Mouse (Mus musculus): ENCODE data around the gene Pla2g12b. TPM values are rescaled to one million over a fixed set of nuclear protein-coding genes. Genes with fewer than 3 reads are reported as not detected.

The Pla2g12b gene
- polyA plus RNA-seq, 1 experiment from 2014 or later, result 108 TPM

DNA sequence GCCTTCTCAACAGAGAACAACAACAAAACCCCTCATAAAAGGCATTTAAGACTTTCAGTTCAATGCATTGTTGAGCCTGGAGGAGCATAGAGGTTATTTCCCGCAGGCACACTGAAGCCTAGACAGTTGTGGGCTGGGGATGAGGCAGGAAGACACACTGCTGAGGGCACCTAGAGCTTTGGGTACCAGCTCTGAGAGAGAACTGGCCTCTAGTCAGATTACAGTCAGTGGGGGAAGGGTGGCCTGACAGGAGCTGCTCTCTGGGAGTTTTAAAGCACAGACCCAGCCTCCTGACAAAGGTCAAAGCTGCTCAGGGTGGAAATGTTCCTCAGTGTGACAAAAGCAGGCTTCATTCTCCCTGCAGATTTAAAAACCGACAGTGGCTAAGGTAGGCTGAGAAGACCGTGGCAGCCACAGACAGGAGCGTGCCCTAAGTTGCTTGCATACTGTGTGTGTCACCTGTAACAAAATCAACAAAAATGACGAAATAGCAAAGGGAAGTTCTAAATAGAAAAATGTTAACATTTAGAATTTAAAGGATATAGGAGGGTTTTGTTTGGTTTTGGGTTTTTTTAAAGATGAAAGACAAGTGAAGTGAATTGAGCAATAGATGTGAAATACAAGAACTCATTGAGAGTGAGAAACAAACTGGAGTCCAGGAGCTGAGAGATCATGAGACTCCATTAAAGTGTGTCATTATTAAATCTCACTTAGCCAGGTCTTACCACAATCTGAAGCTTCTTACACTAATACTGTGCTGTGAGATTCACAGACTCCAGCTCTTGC is 37.5 kb upstream of the Pla2g12b start:
- WGBS, result 84% methylated on average over 5 of the region's 5 CpGs
- no peak for ATAC-seq
- Histone ChIP-seq H3K9ac (ENCODE audit: low read depth, low read length) (no peak overlapping the region), H3K4me3 (ENCODE audit: low read depth, low read length) (no peak overlapping the region), H3K27me3 (replicated peaks; ENCODE audit: control insufficient read depth, insufficient read depth, low read length) (no peaks in the 10 kb centered on the region), H3K9me3 (ENCODE audit: control insufficient read depth) (no peaks in the 10 kb centered on the region), H3K36me3 (ENCODE audit: control insufficient read depth, insufficient read depth) (peaks cover 73% of the 10 kb centered on the region), H3K4me2 (replicated peaks; ENCODE audit: low read depth) (no peak overlapping the region), H3K27ac (ENCODE audit: low read depth, low read length) (no peak overlapping the region), H3K4me1 (replicated peaks; ENCODE audit: control insufficient read depth, insufficient read depth, low read length) (no peaks in the 10 kb centered on the region)
- TF ChIP-seq CTCF (IDR thresholded peaks at IDR 0.05; ENCODE audit: low read depth), result no peak

DNA sequence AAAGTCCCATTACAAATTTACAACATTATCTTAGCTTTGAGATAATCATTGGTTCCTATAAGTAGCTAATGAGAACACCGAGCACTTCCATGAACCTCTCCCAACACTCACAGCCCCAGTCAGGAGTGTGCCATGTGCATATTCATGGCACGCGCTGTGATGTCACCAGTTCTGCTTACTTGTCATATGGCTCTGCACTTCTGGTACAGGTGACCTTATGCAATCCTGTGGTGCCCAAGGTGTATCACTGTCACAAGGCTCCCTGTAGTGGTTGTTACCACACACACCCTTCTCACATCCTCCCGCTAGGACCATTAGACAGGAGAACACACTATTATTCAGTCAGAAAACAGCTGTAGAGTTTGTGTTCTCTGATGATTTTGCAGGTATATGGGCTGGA is 36.7 kb upstream of the Pla2g12b start:
- TF ChIP-seq CTCF (IDR thresholded peaks at IDR 0.05; ENCODE audit: low read depth), result no peak

DNA sequence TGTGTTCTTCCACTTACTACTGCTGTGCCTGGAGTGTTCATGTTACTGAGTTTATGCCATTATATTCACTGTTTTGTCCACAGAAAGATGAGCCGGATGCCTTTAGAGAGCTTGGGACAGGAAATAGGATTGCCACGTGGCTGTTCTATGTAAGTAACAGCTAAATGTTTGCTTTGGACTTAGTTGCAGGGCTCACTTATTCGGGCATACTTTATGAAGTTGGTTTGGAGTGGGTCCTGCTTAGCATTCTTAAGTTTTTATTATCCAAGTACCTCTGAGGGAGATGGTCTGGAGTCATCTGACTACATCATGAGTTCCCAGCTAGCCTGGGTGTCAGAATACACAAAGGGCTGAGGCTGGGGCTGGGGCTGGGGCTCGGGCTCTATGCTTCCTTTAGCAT is 36.3 kb upstream of the Pla2g12b start:
- Histone ChIP-seq H3K9me3 (ENCODE audit: control insufficient read depth) (no peaks in the 10 kb centered on the region), H3K4me3 (ENCODE audit: low read depth, low read length) (no peak overlapping the region), H3K4me1 (replicated peaks; ENCODE audit: control insufficient read depth, insufficient read depth, low read length) (no peaks in the 10 kb centered on the region), H3K27ac (ENCODE audit: low read depth, low read length) (no peak overlapping the region), H3K9ac (ENCODE audit: low read depth, low read length) (no peak overlapping the region), H3K4me2 (replicated peaks; ENCODE audit: low read depth) (no peak overlapping the region), H3K27me3 (replicated peaks; ENCODE audit: control insufficient read depth, insufficient read depth, low read length) (no peaks in the 10 kb centered on the region), H3K36me3 (ENCODE audit: control insufficient read depth, insufficient read depth) (peaks cover 73% of the 10 kb centered on the region)
- WGBS, result 61% methylated on average over 4 of the region's 4 CpGs
- TF ChIP-seq CTCF (IDR thresholded peaks at IDR 0.05; ENCODE audit: low read depth), result no peak
- ATAC-seq, result no peak

More for the DNA sequence above, 36.7 kb upstream of the Pla2g12b start:
- no peak overlapping the region for H3K4me2 ChIP-seq (replicated peaks; ENCODE audit: low read depth)
- 96% methylated on average over 4 of the region's 4 CpGs for WGBS
- H3K9ac ChIP-seq (ENCODE audit: low read depth, low read length), result no peak overlapping the region
- no peak for ATAC-seq
- H3K27ac ChIP-seq (ENCODE audit: low read depth, low read length), result no peak overlapping the region
- no peaks in the 10 kb centered on the region for H3K4me1 ChIP-seq (replicated peaks; ENCODE audit: control insufficient read depth, insufficient read depth, low read length)
- H3K36me3 ChIP-seq (ENCODE audit: control insufficient read depth, insufficient read depth), result peaks cover 75% of the 10 kb centered on the region
- no peak overlapping the region for H3K4me3 ChIP-seq (ENCODE audit: low read depth, low read length)
- H3K27me3 ChIP-seq (replicated peaks; ENCODE audit: control insufficient read depth, insufficient read depth, low read length), result no peaks in the 10 kb centered on the region
- H3K9me3 ChIP-seq (ENCODE audit: control insufficient read depth), result no peaks in the 10 kb centered on the region

DNA sequence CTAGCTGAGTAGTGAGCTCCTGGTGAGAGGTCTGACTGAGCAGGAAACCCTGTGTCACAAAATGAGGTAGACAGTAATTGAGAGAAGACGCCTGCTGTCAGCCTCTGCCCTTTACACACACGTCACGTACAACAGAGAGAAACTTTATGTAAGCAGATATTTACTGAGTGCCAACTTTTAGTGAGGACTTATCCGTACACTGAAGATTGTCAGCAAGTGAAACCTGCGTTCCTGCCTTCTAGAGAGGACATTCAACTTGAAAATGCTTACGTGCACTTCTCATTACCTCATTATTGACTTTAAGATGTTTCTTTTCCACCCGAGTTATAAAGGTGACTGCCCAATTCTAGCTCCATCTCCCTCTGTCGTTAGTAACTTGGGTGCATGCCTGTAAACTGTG is 34.7 kb upstream of the Pla2g12b start:
- no peak for TF ChIP-seq CTCF (IDR thresholded peaks at IDR 0.05; ENCODE audit: low read depth)
- H3K9me3 ChIP-seq (ENCODE audit: control insufficient read depth), result no peaks in the 10 kb centered on the region
- H3K36me3 ChIP-seq (ENCODE audit: control insufficient read depth, insufficient read depth), result peaks cover 62% of the 10 kb centered on the region
- no peak overlapping the region for H3K4me2 ChIP-seq (replicated peaks; ENCODE audit: low read depth)
- no peaks in the 10 kb centered on the region for H3K4me1 ChIP-seq (replicated peaks; ENCODE audit: control insufficient read depth, insufficient read depth, low read length)
- H3K4me3 ChIP-seq (ENCODE audit: low read depth, low read length), result no peak overlapping the region
- ATAC-seq, result no peak
- H3K27ac ChIP-seq (ENCODE audit: low read depth, low read length), result no peak overlapping the region
- no peaks in the 10 kb centered on the region for H3K27me3 ChIP-seq (replicated peaks; ENCODE audit: control insufficient read depth, insufficient read depth, low read length)
- 84% methylated on average over 8 of the region's 8 CpGs for WGBS
- no peak overlapping the region for H3K9ac ChIP-seq (ENCODE audit: low read depth, low read length)

DNA sequence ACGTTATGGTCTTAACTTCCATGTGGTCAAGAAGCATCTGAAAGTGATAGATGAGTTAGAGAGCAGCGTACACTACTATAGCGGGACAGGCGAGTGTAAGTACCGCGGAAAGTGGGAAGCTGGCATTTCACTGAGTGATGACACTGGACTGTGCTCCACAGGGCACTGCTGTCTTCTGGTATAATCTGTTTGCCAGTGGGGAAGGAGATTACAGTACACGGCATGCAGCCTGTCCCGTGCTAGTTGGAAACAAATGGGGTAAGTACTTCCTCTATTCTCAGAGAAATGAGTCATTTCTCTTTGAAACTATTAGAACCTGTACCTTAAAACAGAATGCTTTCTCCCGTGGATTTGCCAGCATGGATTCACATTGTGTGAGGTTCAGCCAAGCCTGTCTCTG is 34.0 kb upstream of the Pla2g12b start:
- Histone ChIP-seq H3K4me2 (replicated peaks; ENCODE audit: low read depth) (no peak overlapping the region), H3K27ac (ENCODE audit: low read depth, low read length) (no peak overlapping the region), H3K27me3 (replicated peaks; ENCODE audit: control insufficient read depth, insufficient read depth, low read length) (no peaks in the 10 kb centered on the region), H3K9me3 (ENCODE audit: control insufficient read depth) (no peaks in the 10 kb centered on the region), H3K9ac (ENCODE audit: low read depth, low read length) (no peak overlapping the region), H3K4me3 (ENCODE audit: low read depth, low read length) (no peak overlapping the region), H3K4me1 (replicated peaks; ENCODE audit: control insufficient read depth, insufficient read depth, low read length) (no peaks in the 10 kb centered on the region), H3K36me3 (ENCODE audit: control insufficient read depth, insufficient read depth) (peaks cover 57% of the 10 kb centered on the region)
- TF ChIP-seq CTCF (IDR thresholded peaks at IDR 0.05; ENCODE audit: low read depth), result no peak
- WGBS, result 87% methylated on average over 9 of the region's 9 CpGs
- ATAC-seq, result no peak

DNA sequence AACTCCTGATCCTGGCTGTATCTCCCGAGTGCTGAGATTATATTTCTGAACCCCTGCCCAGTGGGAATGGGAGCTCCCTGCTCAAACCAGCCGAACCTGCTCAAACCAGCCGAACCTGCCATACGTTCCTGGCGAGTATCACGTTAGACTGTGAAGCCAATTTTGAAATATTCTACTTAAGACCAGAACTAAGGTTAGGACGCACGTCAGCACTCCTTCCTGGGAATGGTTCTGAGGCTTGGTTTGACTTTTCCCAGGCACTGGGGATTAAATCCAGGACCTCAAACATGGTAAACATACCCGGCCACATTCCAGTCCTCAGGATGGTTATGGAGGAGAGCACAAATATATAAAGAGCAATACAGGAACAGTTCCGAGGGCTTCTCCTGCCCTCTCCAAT is 25.6 kb upstream of the Pla2g12b start:
- Histone ChIP-seq H3K27ac (ENCODE audit: low read depth, low read length) (no peak overlapping the region), H3K4me1 (replicated peaks; ENCODE audit: control insufficient read depth, insufficient read depth, low read length) (no peaks in the 10 kb centered on the region), H3K4me3 (ENCODE audit: low read depth, low read length) (no peak overlapping the region), H3K9ac (ENCODE audit: low read depth, low read length) (no peak overlapping the region), H3K4me2 (replicated peaks; ENCODE audit: low read depth) (no peak overlapping the region), H3K27me3 (replicated peaks; ENCODE audit: control insufficient read depth, insufficient read depth, low read length) (no peaks in the 10 kb centered on the region), H3K9me3 (ENCODE audit: control insufficient read depth) (no peaks in the 10 kb centered on the region), H3K36me3 (ENCODE audit: control insufficient read depth, insufficient read depth) (no peaks in the 10 kb centered on the region)
- 66% methylated on average over 10 of the region's 10 CpGs for WGBS
- ATAC-seq, result no peak
- TF ChIP-seq CTCF (IDR thresholded peaks at IDR 0.05; ENCODE audit: low read depth), result no peak
